Mouse (Mus musculus) gastrocnemius, postnatal 10 days (tissue): ENCODE data around the gene Hist1h2bq. TPM values are rescaled to one million over a fixed set of nuclear protein-coding genes. Genes with fewer than 3 reads are reported as not detected.
"Not testable (repeated sequence)": the region's sequence is repeated elsewhere in the genome, so short reads cannot be mapped to it uniquely, and the experiment has no call there.

Source experiments
- DNase-seq: peaks from one replicate; pipeline ENCODE4 v3.0.0; 2021; ENCODE audit warnings: mixed read lengths
- long read RNA-seq, 2 experiments: library from polyadenylated mRNA; stranded (forward); transcript quantifications; one replicate each; pipeline ENCODE4 v2.0.0; 2021
- total RNA-seq, 2 experiments: library from RNA; stranded (reverse); gene quantifications; 2 replicates each; pipeline ENCODE4 v1.2.3; 2021

Hist1h2bq gene
- 100 to 1,000 TPM; 140 to 150 TPM for total RNA-seq
- long read RNA-seq, experiment 1, partial matches to known transcripts: 0 of 1 reads
- long read RNA-seq, experiment 1, other reads (novel, unspliced or antisense): 1 of 1 reads
- long read RNA-seq, experiment 2: 0 reads

DNA sequence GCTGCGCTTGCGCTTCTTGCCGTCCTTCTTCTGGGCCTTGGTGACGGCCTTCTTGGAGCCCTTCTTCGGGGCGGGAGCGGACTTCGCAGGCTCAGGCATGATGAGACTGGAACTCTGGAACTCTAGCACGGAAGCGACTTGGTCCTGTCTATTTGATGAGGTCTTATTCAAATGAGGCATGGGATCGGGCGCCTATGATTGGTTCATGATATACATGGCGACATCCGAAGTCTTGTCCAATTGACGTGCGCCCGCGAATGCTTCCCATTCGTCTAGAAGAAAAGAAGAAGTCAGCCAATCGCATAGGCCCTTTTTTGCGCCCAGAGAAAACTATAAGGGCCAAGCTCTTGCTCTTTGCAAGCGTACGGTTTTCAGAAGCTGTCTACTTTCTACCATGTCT is at the start of gene Hist1h2bq, which contains the start of gene Hist1h2ao:
TSS of gene Hist1h2bq (minus strand) at position 125 of the 400 bp plus-strand sequence.
TSS of gene Hist1h2ao (plus strand) at position 393 of the 400 bp plus-strand sequence.
- DNase-seq: not testable (repeated sequence)

DNA sequence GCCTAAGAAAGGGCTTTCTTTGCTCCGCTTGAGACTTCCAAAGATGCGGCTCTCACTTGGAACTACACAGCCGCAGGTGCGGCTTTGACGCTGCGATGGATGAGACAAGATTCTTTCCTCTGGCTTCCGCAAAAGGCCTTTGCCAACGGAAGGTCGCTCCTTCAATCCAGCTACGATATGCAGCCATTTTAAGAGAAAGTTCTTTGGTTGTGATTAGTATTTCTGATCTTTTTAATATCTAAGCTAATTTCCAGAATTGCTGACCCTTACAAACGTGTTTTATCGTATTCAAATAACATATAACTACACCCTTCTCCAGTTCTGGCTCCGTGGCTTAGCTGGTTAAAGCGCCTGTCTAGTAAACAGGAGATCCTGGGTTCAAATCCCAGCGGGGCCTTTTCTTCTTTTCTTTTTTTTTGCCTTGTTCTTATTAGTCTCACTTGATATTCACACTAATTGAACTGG is 45.7 kb upstream of the Hist1h2bq start:
- DNase-seq: no peak

DNA sequence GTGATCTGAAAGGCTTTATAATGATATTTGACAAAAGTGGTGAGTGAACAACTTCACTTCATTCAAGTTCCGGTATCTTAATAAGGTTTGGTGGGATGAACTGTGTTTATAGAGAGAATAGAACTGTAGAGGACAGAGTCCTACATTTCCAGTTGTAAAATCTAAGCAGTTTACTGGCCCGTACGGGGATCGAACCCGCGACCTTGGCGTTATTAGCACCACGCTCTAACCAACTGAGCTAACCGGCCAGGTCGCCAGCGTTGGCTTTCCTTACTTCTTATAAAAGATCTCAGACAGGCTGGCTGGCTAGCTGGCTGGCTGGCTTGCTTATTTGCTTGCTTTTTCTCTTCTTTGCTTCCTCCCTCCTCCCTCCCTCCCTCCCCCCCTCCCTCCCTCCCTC is 45.1 kb upstream of the Hist1h2bq start:
- no peak for DNase-seq

DNA sequence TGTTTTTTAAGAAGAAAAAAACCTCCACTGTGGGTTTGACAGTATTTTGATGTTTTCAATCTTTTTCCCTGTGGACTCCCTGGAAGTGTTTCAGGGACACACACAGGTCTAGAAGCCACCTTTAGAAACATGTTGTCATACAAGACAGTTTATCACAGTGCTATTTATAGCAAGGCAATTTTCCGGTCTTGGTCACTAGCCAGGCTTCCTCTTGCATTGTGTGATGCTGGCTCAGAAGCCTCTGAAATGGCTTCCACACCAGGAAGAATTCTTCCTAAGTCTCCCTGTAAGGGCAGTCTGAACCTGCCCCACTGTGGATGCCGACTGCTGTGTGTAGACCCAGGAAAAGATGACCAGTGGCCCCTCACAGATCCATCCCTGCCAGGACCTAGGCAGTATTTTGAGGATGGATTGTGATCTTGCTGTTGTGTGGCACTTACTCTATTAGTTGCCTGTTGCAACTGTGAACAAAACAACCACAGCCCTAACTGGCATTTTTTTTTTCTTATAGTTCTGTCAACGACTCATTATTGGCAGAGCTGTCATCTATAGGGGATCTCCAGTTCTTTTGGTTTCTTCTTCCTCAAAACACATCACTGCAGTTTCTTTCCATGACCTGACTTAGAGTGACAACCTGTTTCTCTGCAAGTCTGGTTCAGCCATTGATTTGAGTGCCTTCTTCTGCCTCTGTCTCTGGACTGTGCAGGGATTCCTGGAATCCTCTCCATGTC is 42.4 kb upstream of the Hist1h2bq start:
- peak; percentile 29 for DNase-seq

DNA sequence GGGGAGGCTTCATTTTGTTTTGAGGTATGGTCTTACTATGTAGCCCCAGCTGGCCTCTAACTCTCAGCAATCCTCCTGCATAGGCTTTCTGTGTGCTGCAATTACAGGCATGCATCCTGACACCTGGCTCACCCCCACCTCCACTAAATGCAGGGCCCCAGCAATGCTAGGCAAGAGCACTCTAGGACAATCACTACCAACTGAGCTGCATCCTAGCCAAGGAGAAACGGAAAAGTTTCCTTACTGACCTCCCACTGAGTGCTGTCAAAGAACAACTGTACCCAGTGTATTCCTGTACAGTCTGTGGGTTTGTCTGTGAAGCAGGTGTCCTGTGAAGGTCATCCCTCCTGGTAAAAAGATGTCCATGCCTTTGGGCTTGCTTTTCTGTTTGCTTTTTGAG is 40.7 kb upstream of the Hist1h2bq start:
- not testable (repeated sequence) for DNase-seq

DNA sequence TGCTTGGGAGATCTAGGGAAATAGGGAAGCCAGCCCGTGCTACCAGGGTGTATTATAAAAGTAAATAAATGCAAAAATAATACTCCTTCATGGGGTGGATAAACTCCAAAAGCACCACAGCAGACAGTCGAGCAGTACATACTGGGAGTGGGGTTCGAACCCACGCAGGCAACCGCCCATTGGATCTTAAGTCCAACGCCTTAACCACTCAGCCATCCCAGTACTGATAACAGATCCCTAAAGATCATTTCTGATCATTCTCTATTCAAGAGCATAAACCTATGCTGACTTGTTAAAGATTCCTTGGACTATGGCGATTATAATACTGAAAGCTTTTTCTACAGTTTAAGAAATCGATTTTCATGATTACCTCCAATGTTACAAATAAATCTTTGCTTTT is 37.9 kb upstream of the Hist1h2bq start:
- no peak for DNase-seq

DNA sequence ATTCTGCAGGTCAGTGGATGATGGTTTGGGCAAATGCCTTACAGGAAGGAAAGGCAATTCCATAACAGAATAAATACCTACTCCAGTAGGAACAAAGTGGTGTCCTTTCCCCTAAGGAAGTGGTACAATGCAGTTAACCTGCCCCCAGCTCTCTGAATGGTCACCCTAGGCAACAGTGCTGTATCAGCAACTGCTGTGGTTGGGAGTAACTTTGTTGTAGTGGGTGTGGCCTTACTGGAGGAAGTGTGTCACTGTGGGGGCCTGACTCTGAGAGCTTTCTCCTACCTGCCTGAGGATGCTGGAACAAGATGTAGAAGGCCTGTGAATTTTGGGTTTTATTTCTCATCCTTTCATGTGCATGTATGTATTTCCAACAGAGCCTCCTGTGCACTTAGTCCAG is 36.4 kb upstream of the Hist1h2bq start:
- DNase-seq: not testable (repeated sequence)

DNA sequence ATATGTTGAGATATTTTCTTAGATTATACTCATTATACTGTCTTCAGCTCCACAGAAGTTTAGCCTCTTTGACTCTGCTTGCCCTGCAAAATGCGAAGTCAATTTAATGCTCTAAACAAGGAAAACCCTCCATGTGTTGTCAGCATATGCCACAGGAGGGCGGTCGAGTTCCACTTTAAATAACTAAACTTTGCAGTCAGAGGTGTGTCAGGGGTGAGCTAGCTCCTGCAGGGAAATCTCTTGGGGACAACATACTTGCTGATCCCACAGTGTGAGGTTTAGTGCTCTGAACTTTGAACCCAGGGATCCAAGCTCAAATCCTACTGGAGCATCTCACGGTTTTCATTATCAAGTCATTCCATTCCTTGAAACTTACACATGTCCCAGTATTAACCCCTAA is 30.5 kb upstream of the Hist1h2bq start:
- DNase-seq: not testable (repeated sequence)

DNA sequence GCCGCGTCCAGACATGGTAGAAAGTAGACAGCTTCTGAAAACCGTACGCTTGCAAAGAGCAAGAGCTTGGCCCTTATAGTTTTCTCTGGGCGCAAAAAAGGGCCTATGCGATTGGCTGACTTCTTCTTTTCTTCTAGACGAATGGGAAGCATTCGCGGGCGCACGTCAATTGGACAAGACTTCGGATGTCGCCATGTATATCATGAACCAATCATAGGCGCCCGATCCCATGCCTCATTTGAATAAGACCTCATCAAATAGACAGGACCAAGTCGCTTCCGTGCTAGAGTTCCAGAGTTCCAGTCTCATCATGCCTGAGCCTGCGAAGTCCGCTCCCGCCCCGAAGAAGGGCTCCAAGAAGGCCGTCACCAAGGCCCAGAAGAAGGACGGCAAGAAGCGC is 23.5 kb upstream of the Hist1h2bq start, which contains the start of the genes Hist1h2ap and Hist1h2br:
TSS of gene Hist1h2ap (minus strand) at position 47 of the 400 bp plus-strand sequence.
TSS of gene Hist1h2br (plus strand) at position 283 of the 400 bp plus-strand sequence.
- not testable (repeated sequence) for DNase-seq

DNA sequence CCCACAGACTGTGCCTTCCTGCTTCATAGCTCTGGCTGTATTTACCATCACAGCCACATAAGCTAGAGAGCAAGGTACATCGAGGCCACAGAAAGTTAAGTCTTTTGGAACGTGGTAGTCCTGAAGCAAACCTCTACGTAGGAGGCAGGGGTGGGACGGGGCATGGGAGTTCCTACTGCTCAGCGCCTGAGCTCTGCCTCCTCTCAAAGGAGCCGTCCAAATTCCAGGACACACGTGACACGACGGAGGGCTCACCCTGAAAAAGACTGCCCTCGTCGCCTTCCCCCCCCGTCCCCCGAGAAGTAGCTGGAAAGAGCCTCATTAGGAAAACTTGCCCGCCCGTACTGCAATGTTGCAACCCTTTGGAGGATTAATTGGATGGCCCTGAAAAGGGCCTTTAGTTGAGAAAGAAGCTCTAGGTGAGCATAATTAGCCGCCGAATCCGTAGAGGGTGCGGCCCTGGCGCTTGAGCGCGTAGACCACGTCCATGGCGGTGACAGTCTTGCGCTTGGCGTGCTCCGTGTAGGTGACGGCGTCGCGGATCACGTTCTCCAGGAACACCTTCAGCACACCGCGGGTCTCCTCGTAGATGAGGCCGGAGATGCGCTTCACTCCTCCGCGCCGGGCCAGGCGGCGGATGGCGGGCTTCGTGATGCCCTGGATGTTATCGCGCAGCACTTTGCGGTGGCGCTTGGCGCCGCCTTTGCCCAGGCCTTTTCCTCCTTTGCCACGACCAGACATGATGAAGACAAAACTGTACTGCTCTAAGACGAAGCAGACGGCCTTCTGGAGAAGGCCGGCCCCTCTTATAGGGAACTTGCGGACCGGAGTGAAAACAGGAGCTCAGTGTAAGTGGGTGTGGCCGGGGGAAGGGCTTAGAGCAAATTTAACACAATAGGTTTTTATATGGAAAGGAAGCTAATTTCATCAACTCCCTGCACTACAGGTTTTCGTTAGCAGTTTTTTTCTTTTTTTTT is 21.7 kb upstream of the Hist1h2bq start, which contains the start of gene Hist1h4n:
TSS of gene Hist1h4n (minus strand) at position 779 of the 977 bp plus-strand sequence.
- not testable (repeated sequence) for DNase-seq

DNA sequence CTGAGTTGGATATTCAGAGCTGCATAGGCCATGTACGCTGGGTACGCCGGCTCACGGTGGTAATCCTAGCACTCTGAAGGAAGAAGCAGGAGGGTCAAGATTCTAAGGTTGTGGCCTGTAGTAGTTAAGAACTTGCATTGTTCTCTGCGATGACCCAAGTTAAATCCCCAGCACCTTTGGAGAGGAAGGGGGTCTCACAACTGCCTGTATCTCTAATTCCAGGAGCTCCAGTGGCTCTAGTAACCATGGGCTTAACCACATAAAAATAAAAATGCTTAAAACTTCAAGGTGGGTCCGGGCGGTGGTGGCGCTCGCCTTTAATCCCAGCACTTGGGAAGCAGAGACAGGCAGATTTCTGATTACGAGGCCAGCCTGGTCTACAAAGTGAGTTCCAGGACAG is 20.3 kb upstream of the Hist1h2bq start:
- no peak for DNase-seq

DNA sequence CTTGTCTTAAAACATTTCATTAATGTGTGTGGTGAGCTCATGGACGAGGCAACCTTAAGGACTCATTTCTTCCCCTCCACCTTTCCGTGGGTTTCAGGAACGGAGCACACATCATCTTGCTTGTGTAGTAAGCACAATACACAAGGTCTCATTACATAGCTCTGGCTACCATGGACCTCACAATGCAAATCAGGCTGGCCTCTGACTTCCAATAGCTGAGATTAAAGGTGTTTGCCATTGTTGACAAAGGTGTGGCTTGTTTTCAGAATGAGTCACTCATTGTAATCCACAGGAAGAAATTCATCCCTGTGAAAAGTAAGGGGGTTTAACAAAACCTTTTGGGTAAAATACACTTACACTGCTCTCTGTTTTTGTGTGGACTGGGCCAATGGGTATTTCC is 18.5 kb upstream of the Hist1h2bq start:
- no peak for DNase-seq

DNA sequence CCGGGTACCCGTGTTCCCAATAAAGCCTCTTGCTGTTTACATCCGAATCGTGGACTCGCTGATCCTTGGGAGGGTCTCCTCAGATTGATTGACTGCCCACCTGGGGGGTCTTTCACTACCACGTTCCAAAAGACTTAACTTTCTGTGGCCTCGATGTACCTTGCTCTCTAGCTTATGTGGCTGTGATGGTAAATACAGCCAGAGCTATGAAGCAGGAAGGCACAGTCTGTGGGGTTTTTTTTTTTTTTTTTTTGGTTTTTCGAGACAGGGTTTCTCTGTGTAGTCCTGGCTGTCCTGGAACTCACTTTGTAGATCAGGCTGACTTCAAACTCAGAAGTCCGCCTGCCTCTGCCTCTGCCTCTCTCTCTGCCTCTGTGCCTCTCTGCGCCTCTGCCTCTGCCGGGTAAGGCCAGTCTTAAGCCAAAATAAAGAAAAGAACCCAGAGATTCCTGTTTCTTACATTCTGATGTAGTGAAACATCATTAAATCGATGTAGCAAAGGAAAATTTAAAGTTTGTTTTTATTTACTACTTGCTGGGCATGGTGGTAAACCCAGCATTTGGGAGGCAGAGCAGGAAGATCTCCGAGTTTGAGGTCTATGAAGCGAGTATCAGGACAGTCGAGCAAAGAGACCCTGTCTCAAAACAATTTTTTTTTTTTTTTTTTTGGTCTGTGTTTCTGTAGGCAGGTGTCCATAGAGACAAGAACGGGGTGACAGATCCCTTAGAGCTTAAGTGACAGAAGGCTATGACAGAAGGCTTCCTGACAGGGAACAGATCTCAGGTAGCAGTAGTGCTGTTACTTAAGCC is 10.3 kb upstream of the Hist1h2bq start:
- not testable (repeated sequence) for DNase-seq

DNA sequence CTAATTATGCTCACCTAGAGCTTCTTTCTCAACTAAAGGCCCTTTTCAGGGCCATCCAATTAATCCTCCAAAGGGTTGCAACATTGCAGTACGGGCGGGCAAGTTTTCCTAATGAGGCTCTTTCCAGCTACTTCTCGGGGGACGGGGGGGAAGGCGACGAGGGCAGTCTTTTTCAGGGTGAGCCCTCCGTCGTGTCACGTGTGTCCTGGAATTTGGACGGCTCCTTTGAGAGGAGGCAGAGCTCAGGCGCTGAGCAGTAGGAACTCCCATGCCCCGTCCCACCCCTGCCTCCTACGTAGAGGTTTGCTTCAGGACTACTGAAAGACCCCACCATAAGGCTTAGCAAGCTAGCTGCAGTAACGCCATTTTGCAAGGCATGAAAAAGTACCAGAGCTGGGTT is 2.1 kb upstream of the Hist1h2bq start:
- not testable (repeated sequence) for DNase-seq

DNA sequence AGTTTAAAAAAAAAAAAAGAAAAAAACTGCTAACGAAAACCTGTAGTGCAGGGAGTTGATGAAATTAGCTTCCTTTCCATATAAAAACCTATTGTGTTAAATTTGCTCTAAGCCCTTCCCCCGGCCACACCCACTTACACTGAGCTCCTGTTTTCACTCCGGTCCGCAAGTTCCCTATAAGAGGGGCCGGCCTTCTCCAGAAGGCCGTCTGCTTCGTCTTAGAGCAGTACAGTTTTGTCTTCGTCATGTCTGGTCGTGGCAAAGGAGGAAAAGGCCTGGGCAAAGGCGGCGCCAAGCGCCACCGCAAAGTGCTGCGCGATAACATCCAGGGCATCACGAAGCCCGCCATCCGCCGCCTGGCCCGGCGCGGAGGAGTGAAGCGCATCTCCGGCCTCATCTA is 1.5 kb upstream of the Hist1h2bq start, which contains the start of gene Hist1h4m:
TSS of gene Hist1h4m (plus strand) at position 208 of the 400 bp plus-strand sequence.
- DNase-seq: not testable (repeated sequence)

DNA sequence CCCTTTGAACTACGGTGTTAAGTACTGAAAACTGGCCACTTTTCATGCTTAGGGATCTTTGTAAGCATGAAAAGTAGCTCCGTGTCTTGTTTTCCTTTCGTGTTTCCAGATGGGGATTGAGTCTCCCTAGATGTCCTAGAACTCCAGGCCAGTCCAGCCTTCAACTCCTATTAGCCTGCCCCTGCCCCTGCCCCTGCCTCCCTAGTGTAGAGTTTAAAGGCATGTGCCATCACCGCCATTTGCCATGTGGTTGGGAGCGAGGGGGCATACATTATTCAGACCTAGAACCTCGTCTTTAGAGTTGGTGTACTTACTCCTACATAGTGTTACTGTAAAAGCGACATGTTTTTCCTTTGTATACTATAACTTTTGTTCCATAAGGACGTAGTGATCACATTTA is 1.1 kb upstream of the Hist1h2bq start:
- not testable (repeated sequence) for DNase-seq

DNA sequence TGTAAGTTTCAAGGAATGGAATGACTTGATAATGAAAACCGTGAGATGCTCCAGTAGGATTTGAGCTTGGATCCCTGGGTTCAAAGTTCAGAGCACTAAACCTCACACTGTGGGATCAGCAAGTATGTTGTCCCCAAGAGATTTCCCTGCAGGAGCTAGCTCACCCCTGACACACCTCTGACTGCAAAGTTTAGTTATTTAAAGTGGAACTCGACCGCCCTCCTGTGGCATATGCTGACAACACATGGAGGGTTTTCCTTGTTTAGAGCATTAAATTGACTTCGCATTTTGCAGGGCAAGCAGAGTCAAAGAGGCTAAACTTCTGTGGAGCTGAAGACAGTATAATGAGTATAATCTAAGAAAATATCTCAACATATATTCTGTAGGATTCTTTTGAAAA is 6.9 kb downstream of the Hist1h2bq start:
- not testable (repeated sequence) for DNase-seq

DNA sequence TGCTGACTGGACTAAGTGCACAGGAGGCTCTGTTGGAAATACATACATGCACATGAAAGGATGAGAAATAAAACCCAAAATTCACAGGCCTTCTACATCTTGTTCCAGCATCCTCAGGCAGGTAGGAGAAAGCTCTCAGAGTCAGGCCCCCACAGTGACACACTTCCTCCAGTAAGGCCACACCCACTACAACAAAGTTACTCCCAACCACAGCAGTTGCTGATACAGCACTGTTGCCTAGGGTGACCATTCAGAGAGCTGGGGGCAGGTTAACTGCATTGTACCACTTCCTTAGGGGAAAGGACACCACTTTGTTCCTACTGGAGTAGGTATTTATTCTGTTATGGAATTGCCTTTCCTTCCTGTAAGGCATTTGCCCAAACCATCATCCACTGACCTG is 12.8 kb downstream of the Hist1h2bq start:
- not testable (repeated sequence) for DNase-seq

DNA sequence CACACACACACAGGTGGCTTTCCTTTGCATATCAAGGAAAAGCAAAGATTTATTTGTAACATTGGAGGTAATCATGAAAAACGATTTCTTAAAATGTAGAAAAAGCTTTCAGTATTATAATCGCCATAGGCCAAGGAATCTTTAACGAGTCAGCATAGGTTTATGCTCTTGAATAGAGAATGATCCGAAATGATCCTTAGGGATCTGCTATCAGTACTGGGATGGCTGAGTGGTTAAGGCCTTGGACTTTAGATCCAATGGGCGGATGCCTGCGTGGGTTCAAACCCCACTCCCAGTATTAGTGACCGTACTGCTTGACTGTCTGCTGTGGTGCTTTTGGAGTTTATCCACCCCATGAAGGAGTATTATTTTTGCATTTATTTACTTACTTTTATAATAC is 14.4 kb downstream of the Hist1h2bq start:
- no peak for DNase-seq

DNA sequence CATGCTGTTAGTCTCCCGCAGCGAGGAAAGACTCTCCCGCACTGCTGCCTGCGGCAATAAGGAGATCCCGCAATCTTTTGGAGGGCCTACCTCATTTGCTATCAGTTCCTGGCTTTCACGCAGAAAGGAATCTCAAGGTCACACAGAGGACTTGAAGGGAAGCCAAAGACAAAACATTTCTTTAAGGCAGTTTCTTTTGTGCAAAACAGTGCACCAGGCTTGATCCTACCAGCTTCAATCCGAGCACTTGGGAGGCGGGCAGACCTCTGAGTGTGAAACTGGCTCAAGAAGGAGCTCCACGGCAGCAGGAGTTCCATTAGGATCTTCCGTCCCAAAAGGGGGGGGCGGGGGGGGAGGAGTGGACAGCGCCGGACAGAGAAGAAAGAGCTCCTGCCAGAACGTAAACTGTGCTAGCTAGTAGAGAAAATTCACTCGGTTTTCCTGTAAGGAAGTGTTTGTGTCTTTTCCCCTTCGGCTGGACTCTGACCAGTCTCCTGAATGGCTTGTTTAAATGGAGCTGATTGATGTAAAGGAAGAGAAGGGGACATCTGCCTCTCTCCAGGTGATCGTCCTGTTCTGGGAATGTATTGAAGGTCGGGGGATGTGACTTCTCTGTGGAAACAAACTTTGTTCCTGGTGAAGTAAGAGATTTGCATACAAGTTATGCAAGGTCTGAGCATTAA is 19.3 kb downstream of the Hist1h2bq start:
- DNase-seq: no peak

DNA sequence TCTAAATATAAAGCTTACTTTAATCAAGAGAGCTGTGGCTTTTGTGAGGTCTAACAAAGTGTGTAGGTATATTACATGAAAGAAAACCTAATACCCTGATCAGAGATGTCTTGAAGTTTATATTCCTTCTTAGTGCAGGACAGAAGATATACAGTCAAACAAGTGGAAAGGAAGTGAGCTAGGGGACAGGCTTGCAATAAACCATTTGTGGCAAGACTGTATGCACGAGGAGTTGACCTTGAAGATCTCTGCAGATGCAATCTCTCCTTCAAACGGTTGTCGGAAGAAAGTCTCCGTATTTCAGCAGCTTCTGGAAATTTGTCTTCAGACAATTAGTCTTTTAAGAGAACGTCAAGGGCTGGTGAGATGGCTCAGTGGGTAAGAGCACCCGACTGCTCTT is 20.1 kb downstream of the Hist1h2bq start:
- no peak for DNase-seq
